Mouse (Mus musculus): Measurements from ENCODE around the gene Tpbgl.

- TF ChIP-seq GATA1 (IDR thresholded peaks at IDR 0.05; ENCODE audit: borderline replicate concordance, low read length) = no peak
- TF ChIP-seq FLI1 (IDR thresholded peaks at IDR 0.05; ENCODE audit: low read length) = no peak
Measured at GRCm38 (mm10) chr7:99592669-99593068, 34.2 kb downstream of the Tpbgl start.
